Mouse (Mus musculus) heart, embryonic 10.5 days (tissue): Measurements from ENCODE around the gene Hk1. TPM values are rescaled to one million over a fixed set of nuclear protein-coding genes. Genes with fewer than 3 reads are reported as not detected.

ENCODE experiments used
- DNase-seq: peaks from one replicate; pipeline ENCODE4 v3.0.0-alpha.2; 2017; ENCODE audit warnings: low spot score
- H3K27ac ChIP-seq: fragments of 300-500 bp; sonication (generic); 2 replicates; pipeline ENCODE4 v1.5.1; 2016; ENCODE audit warnings: mild to moderate bottlenecking
- H3K27me3 ChIP-seq: fragments of 300-500 bp; sonication (generic); 2 replicates; pipeline ENCODE4 v1.6.1; 2016; ENCODE audit warnings: mild to moderate bottlenecking; ENCODE audit not compliant: poor library complexity, insufficient read depth, severe bottlenecking
- H3K36me3 ChIP-seq: fragments of 300-500 bp; sonication (generic); 2 replicates; pipeline ENCODE4 v1.6.1; 2016; ENCODE audit warnings: mild to moderate bottlenecking, moderate library complexity
- H3K4me1 ChIP-seq: fragments of 300-500 bp; sonication (generic); 2 replicates; pipeline ENCODE4 v1.6.1; 2016; ENCODE audit warnings: mild to moderate bottlenecking
- H3K4me3 ChIP-seq: fragments of 300-500 bp; sonication (generic); 2 replicates; pipeline ENCODE4 v1.5.1; 2016; ENCODE audit warnings: mild to moderate bottlenecking, moderate library complexity
- H3K9me3 ChIP-seq: fragments of 300-500 bp; sonication (generic); 2 replicates; pipeline ENCODE4 v1.6.1; 2016; ENCODE audit warnings: mild to moderate bottlenecking, moderate library complexity
- WGBS: fragments of 180-500 bp; shearing (Covaris S2); methylation state at CpG from one replicate; pipeline ENCODE4 v1.1.7; 2016; 5-methylcytosine and 5-hydroxymethylcytosine counted together
- polyA plus RNA-seq: library from polyadenylated mRNA; unstranded; fragments of >200 nt; fragmentation: Nextera tagmentation; extraction: Ambion mirVana; gene quantifications from 2 replicates; pipeline ENCODE4 v1.2.1, GENCODE M21; 2016

Hk1 gene
- polyA plus RNA-seq, 1 experiment from 2014 or later = 157 TPM

- WGBS = 82% methylated on average over 19 of the region's 19 CpGs
- no peak for DNase-seq
- Histone ChIP-seq H3K27me3 (peaks cover 17% of the 10 kb centered on the region; the same call in 1 of the 2 replicates), H3K4me3 (no peak overlapping the region), H3K9me3 (no peaks in the 10 kb centered on the region), H3K36me3 (no peaks in the 10 kb centered on the region), H3K27ac (no peak overlapping the region), H3K4me1 (peaks cover 13% of the 10 kb centered on the region)
These were observed 22.0 kb upstream of the Hk1 start for GRCm38 (mm10) chr10:62401641-62402111.

- Histone ChIP-seq H3K9me3 (no peaks in the 10 kb centered on the region), H3K27ac (no peak overlapping the region), H3K36me3 (no peaks in the 10 kb centered on the region), H3K4me3 (no peak overlapping the region), H3K4me1 (no peaks in the 10 kb centered on the region), H3K27me3 (peaks cover 3% of the 10 kb centered on the region; the same call in 1 of the 2 replicates)
- WGBS = 72% methylated on average over 3 of the region's 3 CpGs
- DNase-seq = no peak
These were observed 3.3 kb upstream of the Hk1 start for GRCm38 (mm10) chr10:62383011-62383410.

- peaks cover 3% of the 10 kb centered on the region; the same call in 1 of the 2 replicates for H3K27me3 ChIP-seq
- H3K4me3 ChIP-seq = no peak overlapping the region
- no peaks in the 10 kb centered on the region for H3K9me3 ChIP-seq
- no peaks in the 10 kb centered on the region for H3K36me3 ChIP-seq
- H3K27ac ChIP-seq = no peak overlapping the region
- DNase-seq = no peak
- no peaks in the 10 kb centered on the region for H3K4me1 ChIP-seq
These were observed 1.2 kb upstream of the Hk1 start for GRCm38 (mm10) chr10:62380936-62381335.

GRCm38 (mm10) chr10:62358827-62359226, 20.9 kb downstream of the Hk1 start:
- Histone ChIP-seq H3K27ac (no peak overlapping the region), H3K9me3 (no peaks in the 10 kb centered on the region), H3K27me3 (no peaks in the 10 kb centered on the region), H3K36me3 (no peaks in the 10 kb centered on the region), H3K4me1 (no peaks in the 10 kb centered on the region), H3K4me3 (no peak overlapping the region)
- DNase-seq = no peak
- WGBS = 85% methylated on average over 7 of the region's 7 CpGs

GRCm38 (mm10) chr10:62356105-62356730, 23.5 kb downstream of the Hk1 start:
- no peak for DNase-seq
- no peak overlapping the region for H3K4me3 ChIP-seq
- peak overlapping the region; percentile 7 for H3K27ac ChIP-seq
- no peaks in the 10 kb centered on the region for H3K9me3 ChIP-seq
- no peaks in the 10 kb centered on the region for H3K4me1 ChIP-seq
- no peaks in the 10 kb centered on the region for H3K27me3 ChIP-seq
- H3K36me3 ChIP-seq = no peaks in the 10 kb centered on the region
- WGBS = 77% methylated on average over 17 of the region's 17 CpGs

- 54% methylated on average over 5 of the region's 5 CpGs for WGBS
- Histone ChIP-seq H3K4me1 (peaks cover 43% of the 10 kb centered on the region), H3K27me3 (no peaks in the 10 kb centered on the region), H3K36me3 (no peaks in the 10 kb centered on the region), H3K4me3 (no peak overlapping the region), H3K27ac (peak overlapping the region; percentile 14; the same call in 1 of the 2 replicates), H3K9me3 (no peaks in the 10 kb centered on the region)
- no peak for DNase-seq
These were observed 34.6 kb downstream of the Hk1 start for GRCm38 (mm10) chr10:62345147-62345546.

- Histone ChIP-seq H3K27me3 (no peaks in the 10 kb centered on the region), H3K9me3 (no peaks in the 10 kb centered on the region), H3K4me3 (no peak overlapping the region), H3K27ac (peak overlapping the region; percentile 59), H3K36me3 (no peaks in the 10 kb centered on the region), H3K4me1 (peaks cover 41% of the 10 kb centered on the region)
- no peak for DNase-seq
- WGBS = 60% methylated on average over 9 of the region's 9 CpGs
These were observed 35.5 kb downstream of the Hk1 start for GRCm38 (mm10) chr10:62344004-62344752.

- Histone ChIP-seq H3K4me1 (peaks cover 54% of the 10 kb centered on the region), H3K27me3 (no peaks in the 10 kb centered on the region), H3K36me3 (no peaks in the 10 kb centered on the region), H3K4me3 (peak overlapping the region; percentile 24), H3K27ac (peak overlapping the region; percentile 78), H3K9me3 (no peaks in the 10 kb centered on the region)
- WGBS = 72% methylated on average over 6 of the region's 6 CpGs
- peak; percentile 90 for DNase-seq
These were observed 37.2 kb downstream of the Hk1 start for GRCm38 (mm10) chr10:62342512-62342911.

- H3K27ac ChIP-seq = peak overlapping the region; percentile 78
- 78% methylated on average over 4 of the region's 4 CpGs for WGBS
- no peak for DNase-seq
- H3K27me3 ChIP-seq = no peaks in the 10 kb centered on the region
- no peaks in the 10 kb centered on the region for H3K36me3 ChIP-seq
- H3K9me3 ChIP-seq = no peaks in the 10 kb centered on the region
- peak overlapping the region; percentile 24 for H3K4me3 ChIP-seq
- H3K4me1 ChIP-seq = peaks cover 60% of the 10 kb centered on the region
These were observed 37.8 kb downstream of the Hk1 start for GRCm38 (mm10) chr10:62341956-62342355.

GRCm38 (mm10) chr10:62340991-62341390, 38.7 kb downstream of the Hk1 start:
- 34% methylated on average over 3 of the region's 3 CpGs for WGBS

GRCm38 (mm10) chr10:62340095-62340731, 39.5 kb downstream of the Hk1 start:
- peak; percentile 99 for DNase-seq
- under 1% methylated on average over 38 of the region's 38 CpGs for WGBS
- Histone ChIP-seq H3K4me3 (peak overlapping the region; percentile 82), H3K27ac (peak overlapping the region; percentile 94), H3K27me3 (no peaks in the 10 kb centered on the region), H3K36me3 (no peaks in the 10 kb centered on the region), H3K9me3 (no peaks in the 10 kb centered on the region), H3K4me1 (peaks cover 75% of the 10 kb centered on the region)

More at GRCm38 (mm10) chr10:62340991-62341390, 38.7 kb downstream of the Hk1 start:
- no peaks in the 10 kb centered on the region for H3K27me3 ChIP-seq
- DNase-seq = no peak
- peaks cover 70% of the 10 kb centered on the region for H3K4me1 ChIP-seq
- H3K4me3 ChIP-seq = peak overlapping the region; percentile 82
- no peaks in the 10 kb centered on the region for H3K36me3 ChIP-seq
- H3K27ac ChIP-seq = peak overlapping the region; percentile 94
- no peaks in the 10 kb centered on the region for H3K9me3 ChIP-seq

- Histone ChIP-seq H3K36me3 (no peaks in the 10 kb centered on the region), H3K4me1 (peaks cover 74% of the 10 kb centered on the region), H3K4me3 (peak overlapping the region; percentile 82), H3K27ac (peak overlapping the region; percentile 94), H3K9me3 (no peaks in the 10 kb centered on the region), H3K27me3 (no peaks in the 10 kb centered on the region)
- 2% methylated on average over 45 of the region's 45 CpGs for WGBS
- DNase-seq = no peak
These were observed 40.3 kb downstream of the Hk1 start for GRCm38 (mm10) chr10:62339211-62340094.
